Mouse (Mus musculus) retina, embryonic 14.5 days (tissue): ENCODE data around the gene Wasf1.

Experiments
- DNase-seq: peaks from one replicate; pipeline ENCODE4 v3.0.0-alpha.2; 2015; ENCODE audit warnings: low spot score

The Wasf1 gene

DNA sequence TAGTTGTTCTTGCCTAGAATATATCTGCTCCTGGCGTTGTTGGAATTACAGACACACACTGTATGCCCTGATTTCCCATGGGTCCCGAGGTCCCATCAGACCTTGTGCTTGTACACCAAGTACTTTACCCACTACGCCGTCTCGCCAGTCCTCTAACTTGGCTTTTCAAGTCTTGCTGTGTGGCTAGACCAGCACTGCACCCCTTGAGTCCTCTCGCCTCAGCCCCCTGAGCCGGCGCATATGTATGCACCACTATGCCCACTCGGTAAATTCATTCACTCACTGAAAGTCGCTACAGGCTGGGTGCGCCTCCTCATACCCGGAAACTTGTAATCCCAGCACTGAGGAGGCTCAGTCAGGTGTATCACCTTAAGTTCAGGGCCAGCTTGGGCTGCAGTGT, 12.5 kb downstream of the Wasf1 start:
- DNase-seq, result no peak

DNA sequence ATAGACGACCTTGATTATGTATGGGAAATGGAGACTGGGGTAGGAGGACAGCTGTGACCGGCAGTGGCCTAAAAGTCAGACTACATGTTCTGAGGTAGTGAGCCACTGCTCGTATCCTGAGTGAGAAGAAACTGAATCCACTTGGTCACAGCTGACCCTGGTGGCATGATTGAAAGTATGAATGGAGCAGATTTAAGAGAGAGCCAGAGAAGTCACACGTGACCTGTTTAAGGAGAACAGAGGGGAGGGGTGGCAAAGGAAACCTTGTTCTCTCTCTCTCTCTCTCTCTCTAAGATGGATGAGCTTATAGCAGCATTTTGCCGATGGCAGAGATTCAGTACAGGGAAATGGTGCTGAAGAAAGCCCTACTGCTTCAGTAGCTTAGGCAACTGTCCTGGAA, 13.4 kb downstream of the Wasf1 start:
- DNase-seq, result no peak

DNA sequence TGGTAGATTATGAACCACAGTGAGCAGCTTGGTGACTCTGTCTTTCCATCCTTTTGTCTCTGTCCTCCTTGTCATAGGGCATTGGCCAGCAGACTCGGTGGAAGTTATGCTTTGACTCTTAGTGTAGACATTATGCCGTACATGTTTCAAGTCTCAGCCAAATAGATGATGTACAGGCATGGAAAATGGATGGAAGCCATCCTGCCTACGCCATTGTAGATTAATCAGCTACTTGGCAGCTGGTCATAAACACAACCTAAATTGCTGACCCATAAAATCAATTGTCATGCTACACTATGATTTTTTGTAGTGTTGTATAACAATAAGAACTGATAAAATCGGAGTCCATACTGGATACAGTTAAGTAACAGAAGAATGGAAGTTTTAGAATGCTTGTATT, 18.5 kb downstream of the Wasf1 start:
- no peak for DNase-seq

DNA sequence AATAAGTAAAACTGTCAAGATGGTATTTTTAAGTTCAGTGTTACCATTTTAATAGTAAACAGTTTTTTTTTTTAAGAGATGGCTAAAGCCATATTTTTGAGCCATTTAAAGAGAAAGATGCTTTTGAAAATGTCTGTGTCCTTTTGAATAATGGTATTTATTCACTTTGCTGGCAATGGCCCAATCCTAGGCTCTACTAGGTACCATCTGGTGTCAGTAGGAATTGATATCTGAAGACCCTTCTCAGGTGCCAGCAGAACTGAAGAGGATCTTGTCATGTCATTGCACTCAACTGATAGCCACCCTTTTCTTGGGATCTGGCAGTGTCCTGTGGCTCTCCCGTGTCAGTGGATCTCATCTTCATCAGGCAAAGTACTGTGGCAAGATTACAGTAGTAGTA, 22.9 kb downstream of the Wasf1 start:
- DNase-seq, result no peak

DNA sequence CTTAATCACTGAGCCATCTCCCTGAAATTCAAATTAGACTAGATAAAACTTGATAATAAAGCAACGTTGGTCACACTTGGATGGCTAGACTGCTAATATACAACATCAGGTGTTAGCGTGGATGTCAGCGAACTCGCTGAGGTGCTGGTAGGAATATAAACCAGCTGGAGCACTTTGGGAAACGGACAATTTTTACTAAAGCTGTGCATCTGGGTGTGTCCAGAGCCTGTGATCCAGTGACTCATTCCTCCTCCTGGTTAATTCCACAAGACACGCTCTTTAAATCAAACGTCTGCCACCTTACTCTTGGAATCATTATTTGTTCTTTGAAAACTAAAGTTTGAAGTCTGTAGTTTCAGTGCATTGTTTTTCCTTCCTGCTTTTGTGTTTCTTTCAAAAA, 23.5 kb downstream of the Wasf1 start:
- DNase-seq, result no peak

DNA sequence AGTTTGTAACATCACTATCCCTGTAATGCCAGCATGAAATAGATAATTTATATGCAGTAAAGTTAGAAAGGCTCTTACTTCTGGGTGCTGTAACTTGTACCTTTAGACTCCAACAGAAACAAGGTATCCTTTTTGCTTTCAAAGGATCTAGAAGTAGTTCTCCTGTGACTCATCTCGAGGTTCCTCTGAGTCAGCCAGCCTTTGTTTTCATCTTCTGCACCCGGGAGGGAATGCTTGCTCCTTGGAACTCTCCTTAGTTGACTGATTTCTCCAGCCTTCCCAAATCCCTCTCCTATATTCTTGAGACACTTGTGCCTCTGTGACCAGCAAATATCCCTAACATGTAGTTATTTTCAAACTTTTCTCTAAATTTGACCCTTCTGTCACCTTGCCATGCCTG, 25.3 kb downstream of the Wasf1 start:
- no peak for DNase-seq

DNA sequence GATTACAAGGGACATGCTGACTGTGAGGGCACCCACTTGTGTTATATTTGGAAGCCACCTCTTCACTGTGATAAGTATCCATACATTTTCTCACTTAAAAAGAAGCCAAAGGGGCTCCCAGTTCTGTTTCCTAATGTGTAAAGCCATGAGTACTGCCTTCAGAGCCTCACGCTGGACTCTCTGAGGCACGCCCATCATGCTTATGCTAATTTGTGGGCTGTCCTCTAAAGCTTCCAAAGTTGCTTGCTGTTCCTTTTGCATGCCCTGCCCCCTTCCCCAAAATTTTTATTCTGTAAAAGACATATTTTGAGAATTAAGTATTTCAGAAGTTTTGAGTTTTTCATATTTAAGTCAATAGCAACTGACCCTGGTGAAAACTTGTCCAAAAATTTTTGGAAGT, 27.5 kb downstream of the Wasf1 start:
- DNase-seq, result no peak

DNA sequence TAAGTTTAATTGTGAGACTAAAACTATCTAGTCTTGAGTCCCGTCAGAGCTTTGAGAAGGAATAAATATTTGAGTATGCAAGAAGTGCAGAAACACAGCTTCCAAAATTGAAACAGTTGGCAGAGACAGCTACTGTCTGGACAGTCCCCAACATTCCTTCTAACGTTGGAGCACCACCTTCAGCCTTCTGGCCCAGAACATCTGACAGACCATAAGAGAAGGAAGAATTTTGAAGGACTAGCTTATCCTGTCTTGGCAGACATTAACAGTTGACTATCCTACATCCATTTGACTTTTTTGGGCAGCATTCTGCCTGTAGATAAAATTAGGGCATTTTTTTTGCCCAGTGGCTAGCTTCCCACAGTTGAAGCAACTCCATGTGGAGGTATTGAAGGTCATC, 32.0 kb downstream of the Wasf1 start:
- DNase-seq, result no peak

DNA sequence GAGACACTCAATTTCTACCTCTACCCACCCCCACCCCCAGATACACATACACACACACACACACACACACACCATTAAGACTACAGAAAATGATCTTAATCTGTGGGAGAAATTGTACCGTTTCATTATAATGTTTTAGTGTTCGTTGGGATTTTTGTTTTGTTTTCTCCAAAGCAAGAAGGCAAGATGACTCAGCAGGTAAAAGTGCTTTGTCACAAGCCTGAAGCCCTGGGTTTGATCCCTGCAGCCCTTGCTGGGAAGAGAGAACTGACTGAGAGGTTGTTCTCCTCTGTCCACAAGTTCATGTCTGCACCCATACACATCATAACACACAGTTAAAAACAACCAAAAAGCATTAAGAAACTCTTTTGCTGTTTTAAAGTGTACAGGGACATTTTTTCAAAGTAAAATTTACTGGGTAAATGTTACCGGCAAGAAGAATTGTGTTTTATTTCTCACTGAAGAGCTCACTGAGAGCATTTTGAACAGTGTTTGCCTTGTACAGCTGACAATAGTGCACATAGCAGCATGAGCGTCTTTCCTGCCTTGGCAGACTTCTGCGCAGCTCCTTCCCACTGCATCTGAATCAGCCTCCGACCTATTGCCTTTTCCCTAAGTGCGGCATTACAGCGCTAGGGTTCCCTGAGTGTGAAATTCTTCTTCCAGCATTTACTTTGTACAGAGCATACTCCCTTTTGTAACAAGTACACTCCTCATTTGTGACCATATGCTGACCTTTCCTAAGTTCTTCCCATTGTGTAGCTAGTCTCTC, 35.6 kb downstream of the Wasf1 start:
- no peak for DNase-seq

DNA sequence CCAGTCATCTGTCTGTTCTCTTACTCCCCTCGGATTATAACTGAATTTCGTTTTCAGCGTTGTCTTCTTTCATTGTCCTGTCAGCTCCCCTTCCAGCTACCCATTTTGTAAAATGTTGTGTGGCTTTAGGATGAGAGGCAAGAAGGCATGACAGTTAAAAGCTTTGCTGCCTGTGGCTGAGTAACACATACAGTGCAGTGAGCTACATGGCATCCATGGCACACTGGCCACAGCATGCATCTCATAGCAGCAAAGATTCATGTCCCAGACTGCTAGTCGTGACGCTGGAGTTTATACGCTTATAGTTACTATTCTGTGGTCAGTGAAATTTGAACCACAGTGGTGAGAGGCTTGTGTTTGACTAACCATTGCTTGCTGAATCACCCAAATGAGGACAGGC, 36.2 kb downstream of the Wasf1 start:
- DNase-seq, result no peak

DNA sequence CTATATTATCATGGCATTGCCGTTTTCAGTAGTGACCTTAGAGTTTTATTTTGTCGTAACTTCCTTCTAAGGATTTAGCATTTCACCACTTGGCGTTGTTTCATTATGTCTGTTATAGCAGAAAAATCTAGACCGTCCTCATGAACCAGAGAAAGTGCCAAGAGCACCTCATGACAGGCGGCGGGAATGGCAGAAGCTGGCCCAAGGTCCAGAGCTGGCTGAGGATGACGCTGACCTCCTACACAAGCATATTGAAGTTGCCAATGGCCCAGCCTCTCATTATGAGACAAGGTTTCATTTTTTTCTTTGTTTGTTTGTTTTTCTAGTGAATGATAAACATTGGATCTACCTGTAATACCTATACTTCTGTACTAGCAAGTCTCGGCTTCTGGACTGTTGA, 49.7 kb downstream of the Wasf1 start:
- DNase-seq, result no peak

DNA sequence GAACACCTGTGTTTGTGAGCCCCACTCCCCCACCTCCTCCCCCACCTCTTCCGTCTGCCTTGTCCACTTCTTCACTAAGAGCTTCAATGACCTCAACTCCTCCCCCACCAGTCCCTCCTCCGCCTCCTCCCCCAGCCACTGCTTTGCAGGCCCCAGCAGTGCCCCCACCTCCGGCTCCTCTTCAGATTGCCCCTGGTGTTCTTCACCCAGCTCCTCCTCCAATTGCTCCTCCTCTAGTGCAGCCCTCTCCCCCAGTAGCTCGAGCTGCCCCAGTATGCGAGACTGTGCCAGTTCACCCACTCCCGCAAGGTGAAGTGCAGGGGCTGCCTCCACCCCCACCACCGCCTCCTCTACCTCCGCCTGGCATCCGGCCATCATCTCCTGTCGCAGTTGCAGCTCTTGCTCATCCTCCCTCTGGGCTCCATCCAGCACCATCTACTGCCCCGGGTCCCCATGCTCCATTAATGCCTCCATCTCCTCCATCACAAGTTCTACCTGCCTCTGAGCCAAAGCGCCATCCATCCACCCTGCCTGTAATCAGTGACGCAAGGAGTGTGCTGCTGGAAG, 53.0 kb downstream of the Wasf1 start:
- no peak for DNase-seq

DNA sequence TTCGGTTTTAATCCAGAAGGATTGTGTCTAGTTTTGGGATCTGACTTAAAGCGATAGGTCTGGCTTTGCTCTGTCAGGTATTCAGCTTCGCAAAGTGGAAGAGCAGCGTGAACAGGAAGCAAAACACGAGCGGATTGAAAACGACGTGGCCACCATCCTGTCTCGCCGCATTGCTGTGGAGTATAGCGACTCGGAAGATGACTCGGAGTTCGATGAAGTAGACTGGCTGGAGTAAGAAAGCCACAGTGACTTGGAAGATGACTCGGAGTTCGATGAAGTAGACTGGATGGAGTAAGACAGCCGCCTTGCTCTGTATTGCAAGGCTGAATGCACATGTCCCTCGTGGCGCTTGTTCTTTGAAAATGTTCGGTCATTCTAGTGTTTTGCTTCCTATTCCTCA, 54.3 kb downstream of the Wasf1 start:
- DNase-seq, result peak; percentile 51

DNA sequence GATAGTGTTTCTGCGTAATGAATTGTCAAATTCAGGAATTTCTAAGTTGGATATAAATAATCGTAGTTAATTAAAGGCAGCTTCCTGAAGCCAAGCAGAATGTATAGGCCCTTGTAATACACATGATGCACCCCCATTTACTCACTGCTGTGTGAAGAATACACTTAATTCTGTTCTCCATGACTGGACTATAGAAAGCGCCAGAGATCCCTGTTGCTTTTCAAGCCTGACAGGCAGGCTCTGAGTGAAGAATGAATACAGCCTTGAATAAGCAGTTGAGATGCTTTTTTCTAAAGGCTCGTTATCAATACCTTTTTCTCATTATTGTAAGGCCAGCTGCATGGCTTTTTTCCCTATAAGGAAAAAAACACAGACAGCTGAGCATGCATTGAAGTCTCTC, 59.4 kb downstream of the Wasf1 start:
- DNase-seq, result no peak

DNA sequence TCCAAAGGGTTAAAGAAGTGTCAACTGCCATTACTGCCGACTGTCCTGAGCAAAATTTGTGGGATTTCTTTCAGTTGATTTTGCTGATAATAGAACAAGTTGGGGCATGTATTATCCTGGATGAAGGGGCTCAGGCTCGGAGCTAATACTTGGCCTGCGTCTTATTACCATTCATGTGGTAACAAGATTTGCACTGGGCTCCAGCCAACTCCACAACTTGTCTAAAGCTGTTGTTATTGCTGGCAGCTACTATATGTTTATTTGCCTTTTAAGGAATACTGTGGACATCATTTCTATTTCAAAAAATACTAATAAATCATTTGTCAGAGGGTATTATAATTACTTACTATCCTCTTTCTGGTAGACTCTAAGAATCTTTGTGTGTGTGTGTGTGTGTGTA, 66.9 kb downstream of the Wasf1 start:
- no peak for DNase-seq

DNA sequence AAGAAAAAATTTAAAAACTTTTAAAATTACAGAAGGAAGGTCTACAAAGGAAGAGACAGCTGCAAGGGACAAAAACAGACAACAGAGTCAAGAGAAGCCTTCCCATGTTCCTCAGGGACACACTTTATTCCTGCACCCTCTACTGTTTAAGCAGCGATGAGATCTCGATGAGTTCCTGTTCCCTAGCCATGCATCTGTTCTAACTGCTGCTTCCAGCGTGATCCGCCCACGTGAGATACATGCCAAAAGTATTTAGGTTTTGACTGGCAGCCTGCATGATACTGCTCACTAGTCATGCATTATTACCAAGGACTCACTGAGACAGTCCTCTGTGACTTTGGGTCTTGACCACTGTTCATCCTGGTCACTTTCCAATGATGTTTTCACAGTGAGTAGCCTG, 72.9 kb downstream of the Wasf1 start:
- no peak for DNase-seq

DNA sequence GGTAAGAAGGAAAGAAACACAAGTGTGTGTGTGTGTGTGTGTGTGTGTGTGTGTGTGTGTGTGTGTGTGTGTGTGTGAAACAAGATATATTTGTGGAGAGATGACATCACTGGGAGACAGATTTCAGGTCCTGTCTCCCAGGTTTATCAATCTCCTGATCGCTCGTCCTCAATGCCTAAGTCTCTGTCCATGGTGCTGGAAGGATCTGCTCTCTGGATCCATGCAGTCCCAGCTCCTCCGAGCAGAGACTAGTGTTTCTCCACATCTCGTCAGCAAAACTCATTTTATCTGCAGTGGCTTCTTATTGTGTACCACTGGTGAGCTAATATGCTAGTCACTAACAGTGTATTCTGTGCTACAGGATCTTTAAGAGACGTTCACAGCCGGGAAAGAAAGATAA, 78.1 kb downstream of the Wasf1 start:
- peak; percentile 70 for DNase-seq

DNA sequence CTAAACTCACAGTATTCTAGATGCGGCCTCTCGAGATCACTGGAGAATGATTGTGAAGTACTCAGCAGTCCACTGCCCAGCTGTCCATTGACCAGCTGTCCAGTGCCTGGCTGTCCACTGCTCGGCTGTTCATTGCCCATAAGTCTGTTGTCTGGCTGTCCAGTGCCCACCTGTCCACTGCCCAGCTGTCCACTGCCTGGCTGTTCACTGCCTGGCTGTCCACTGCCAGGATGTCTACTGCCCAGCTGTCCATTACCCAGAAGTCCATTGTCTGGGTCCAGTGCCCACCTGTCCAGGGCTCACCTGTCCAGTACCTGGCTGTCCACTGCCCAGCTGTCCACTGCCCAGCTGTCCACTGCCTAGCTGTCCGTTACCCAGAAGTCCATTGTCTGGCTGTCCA, 78.7 kb downstream of the Wasf1 start:
- no peak for DNase-seq

DNA sequence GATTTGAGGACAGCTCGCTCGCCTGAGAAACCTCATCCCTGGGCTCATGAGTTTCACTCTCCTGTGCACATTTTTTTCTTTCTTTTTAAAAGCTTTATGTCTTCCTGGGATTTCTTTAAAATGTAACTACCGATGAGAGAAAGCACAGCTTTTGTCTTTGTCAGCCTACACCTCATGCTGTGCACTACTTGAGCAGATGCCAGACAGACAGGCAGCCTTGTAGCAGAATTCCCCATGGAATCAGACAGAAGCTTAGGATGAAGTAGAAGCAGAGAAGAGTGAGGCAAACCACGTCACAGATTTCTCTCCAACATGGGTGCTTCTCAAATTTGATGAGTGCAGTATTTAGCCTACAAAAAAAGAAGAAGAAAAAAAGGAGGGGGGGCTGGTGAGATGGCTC, 81.3 kb downstream of the Wasf1 start:
- no peak for DNase-seq

DNA sequence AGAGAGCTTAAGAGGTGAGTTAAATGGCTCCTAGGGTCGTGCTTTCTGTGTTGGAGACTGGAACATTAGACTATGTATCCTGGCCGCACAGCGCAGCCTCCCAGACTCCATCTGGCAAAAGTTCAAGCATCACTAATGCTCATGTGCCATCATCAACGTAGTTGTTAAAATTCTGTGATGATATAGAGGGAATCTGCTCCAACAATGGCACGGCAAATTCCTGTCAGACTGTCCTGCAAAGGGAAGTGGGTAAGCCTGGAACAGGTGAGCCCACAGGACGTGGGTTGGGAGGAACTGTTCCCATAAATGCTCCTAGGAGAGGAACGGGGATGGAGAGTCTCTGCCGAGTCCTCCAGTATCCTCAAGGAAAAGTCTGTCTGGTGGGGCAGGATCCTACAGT, 85.3 kb downstream of the Wasf1 start:
- DNase-seq, result no peak

DNA sequence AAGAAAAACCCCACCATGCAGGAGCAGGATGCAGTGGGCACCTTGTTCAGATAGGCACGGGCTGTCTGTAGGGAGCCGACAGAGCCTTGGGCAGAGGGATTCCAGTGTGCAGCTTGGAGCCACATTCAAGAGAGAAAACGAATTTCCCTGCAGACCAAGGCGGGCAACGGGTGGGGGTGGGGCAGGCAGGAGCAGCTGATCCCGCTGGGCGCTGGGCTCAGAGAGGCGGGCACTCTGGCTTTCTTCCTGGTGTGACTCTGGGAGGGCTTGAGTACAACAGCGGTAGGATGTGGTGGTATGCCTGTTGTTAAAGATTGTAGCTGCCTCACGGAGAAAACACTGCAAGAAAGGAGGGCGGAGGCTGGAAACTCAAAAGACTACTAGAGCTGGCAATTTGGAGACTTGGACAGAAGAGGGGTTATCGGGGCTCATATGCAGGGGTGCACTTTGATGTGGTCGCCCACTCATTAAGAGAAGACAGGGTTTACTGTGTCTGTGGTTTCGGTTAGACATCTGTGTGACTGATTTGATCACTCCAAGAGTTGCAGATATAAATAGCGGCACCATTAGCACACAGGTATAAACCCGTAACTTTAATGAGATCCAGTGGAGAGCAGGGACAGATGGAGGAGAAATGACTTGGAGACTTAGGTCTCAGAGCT, 86.2 kb downstream of the Wasf1 start:
- DNase-seq, result peak; percentile 71

DNA sequence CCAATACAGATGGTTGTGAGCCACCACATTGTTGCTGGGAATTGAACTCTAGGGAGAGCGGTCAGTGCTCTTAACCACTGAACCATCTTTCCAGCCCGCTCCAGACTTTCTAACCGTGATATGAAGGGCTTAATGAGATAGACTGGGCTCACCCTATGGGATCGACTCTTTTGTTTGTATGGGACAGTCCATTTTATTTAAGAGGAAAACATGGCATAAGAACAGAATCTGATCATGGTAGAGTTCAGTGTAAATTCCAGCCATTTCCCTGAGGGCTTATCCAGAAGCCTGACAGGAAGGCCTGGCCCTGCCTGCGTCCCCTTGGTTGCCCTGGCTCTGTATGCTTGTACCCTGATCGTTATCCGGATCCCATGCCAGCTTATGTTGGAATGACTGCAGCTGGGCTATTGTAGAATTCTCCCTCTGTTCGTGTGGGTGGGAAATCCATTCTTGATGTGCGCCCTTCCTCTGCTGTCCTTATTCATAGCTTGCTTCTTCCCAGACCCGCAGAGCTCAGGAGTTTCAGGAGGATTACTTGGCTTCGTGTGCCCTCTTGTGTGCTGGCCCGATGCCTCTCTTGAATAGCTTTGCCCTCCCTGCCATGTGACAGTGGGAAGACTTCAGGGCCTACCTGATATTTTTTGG, 87.4 kb downstream of the Wasf1 start:
- DNase-seq, result no peak

DNA sequence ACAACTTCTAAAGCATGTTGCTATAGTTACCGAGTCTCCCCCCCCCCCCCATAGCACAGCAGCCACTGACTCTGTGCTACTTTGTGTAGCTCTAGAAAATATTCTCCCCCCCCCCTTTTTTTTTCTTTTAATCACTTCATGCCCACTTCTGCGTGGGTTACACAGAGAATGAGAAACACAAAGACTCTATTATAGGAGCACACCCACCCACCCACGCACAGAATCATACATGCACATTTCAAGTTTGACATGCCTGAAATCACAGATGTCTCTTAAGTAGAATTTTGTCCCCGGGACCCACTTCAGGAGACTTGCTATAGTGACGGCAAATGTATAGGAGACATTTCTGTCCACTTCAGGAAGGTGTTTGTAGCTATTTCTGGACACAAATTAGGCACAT, 88.0 kb downstream of the Wasf1 start:
- no peak for DNase-seq
